Comparison of ENCODE assay signal across 9 mouse cellular contexts in the genomic region with DNA sequence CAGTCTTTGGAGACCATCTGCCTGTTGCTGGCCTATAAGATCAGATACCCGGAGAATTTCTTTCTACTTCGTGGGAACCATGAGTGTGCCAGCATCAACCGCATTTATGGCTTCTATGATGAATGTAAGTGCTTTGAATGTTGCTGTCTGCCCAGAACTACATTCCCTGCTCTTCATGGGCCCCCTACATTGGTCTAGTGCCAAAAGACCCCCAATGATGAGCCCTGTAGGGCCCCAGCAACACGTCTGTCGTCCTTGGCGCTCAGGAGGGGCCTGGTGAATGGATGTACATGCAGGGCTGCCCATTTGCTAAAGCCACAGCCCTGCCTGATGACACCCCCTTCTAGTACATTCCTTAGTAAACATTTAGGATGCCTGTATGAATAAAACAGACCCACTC. TPM values are rescaled to one million over a fixed set of nuclear protein-coding genes. Genes with fewer than 3 reads are reported as not detected.
DNase-seq lines count a peak whose midpoint lies in the region; ATAC-seq and TF ChIP-seq lines count a peak whose summit lies in the region.
"Had no signal": no experiment of that assay in that cellular context is flagged by ENCODE, and none has a peak within 500 bp of the region (broad histone marks: within the 10 kb centered on the region; RNA-seq: fewer than 3 reads in every experiment).

No protein-coding gene starts in this region.

- H3K36me3 ChIP-seq in embryonic facial prominence, embryonic 14.5 days (ENCODE audit: control insufficient read depth, insufficient read depth, low read length), result peaks cover 47% of the 10 kb centered on the region
- H3K36me3 ChIP-seq in intestine, embryonic 14.5 days (ENCODE audit: control insufficient read depth, insufficient read depth, low read length), result peaks cover 47% of the 10 kb centered on the region
- H3K36me3 ChIP-seq in myocyte (ENCODE audit: control insufficient read depth, insufficient read depth), result peaks cover 23% of the 10 kb centered on the region

- intact Hi-C loops in left cerebral cortex, adult 2 months (cut with DNase I), result no loop called here
- intact Hi-C loops in left cerebral cortex, postnatal 36 days (cut with DNase I), result loop anchor here (5.0 kb wide), 1 partner anchor 66 kb away; a partner anchor contains a TSS
- intact Hi-C loops in left cerebral cortex, postnatal 10 days (cut with DNase I), result no loop called here

- peak overlapping the region; percentile 98 for H3K27ac ChIP-seq in left cerebral cortex, adult 2 months
- no peak overlapping the region for H3K27ac ChIP-seq in embryonic facial prominence, embryonic 14.5 days (replicated peaks; ENCODE audit: low read depth, low read length)
- H3K27ac ChIP-seq in intestine, embryonic 14.5 days (ENCODE audit: low read depth), result peak overlapping the region; percentile 89; the same call in 1 of the 2 replicates

- 64% methylated on average over 6 of the region's 6 CpGs for WGBS in embryonic facial prominence, embryonic 14.5 days
- WGBS in intestine, embryonic 14.5 days, result 44% methylated on average over 6 of the region's 6 CpGs

- ATAC-seq in embryonic facial prominence, embryonic 14.5 days (ENCODE audit: low read depth), result no peak
- ATAC-seq in intestine, embryonic 14.5 days (replicated peaks; ENCODE audit: low FRiP score, low TSS enrichment, low read depth), result no peak
- ATAC-seq: activated CD4-positive, CD25-positive, alpha-beta regulatory T cell, adult 4 months had no signal

- peak overlapping the region; percentile 73 for H3ac ChIP-seq in myocyte (ENCODE audit: control insufficient read depth, insufficient read length)

- no peaks in the 10 kb centered on the region for H3K9me3 ChIP-seq in embryonic facial prominence, embryonic 14.5 days (ENCODE audit: control insufficient read depth, low read length)
- H3K9me3 ChIP-seq in intestine, embryonic 14.5 days (ENCODE audit: control insufficient read depth, low read length), result no peaks in the 10 kb centered on the region

- H3K9ac ChIP-seq in embryonic facial prominence, embryonic 14.5 days (ENCODE audit: low read depth, low read length), result peak overlapping the region; percentile 96
- H3K9ac ChIP-seq in intestine, embryonic 14.5 days (ENCODE audit: low read length), result peak overlapping the region; percentile 94

- peak overlapping the region; percentile 91 for H3K4me2 ChIP-seq in embryonic facial prominence, embryonic 14.5 days (ENCODE audit: low read depth, low read length)
- H3K4me2 ChIP-seq in intestine, embryonic 14.5 days (ENCODE audit: low read length), result peak overlapping the region; percentile 96
- peak overlapping the region; percentile 99 for H3K4me2 ChIP-seq in myocyte (ENCODE audit: low read depth)

- H3K79me2 ChIP-seq in myocyte (ENCODE audit: control insufficient read depth, insufficient read depth), result peaks cover 18% of the 10 kb centered on the region

- H3K27me3 ChIP-seq in embryonic facial prominence, embryonic 14.5 days (replicated peaks; ENCODE audit: control insufficient read depth, insufficient read depth, low read length), result no peaks in the 10 kb centered on the region
- no peaks in the 10 kb centered on the region for H3K27me3 ChIP-seq in intestine, embryonic 14.5 days (replicated peaks; ENCODE audit: control insufficient read depth, insufficient read depth, low read length)
- H3K27me3 ChIP-seq in myocyte (ENCODE audit: control insufficient read depth, insufficient read depth, insufficient read length), result no peaks in the 10 kb centered on the region

- TF ChIP-seq CTCF in left cerebral cortex, adult 2 months (IDR thresholded peaks at IDR 0.05), result no peak

- TF ChIP-seq POLR2A in myocyte (IDR thresholded peaks at IDR 0.05; ENCODE audit: insufficient read length, low read depth), result no peak

- peaks cover 17% of the 10 kb centered on the region for H3K4me1 ChIP-seq in embryonic facial prominence, embryonic 14.5 days (ENCODE audit: control insufficient read depth, insufficient read depth, low read length)
- H3K4me1 ChIP-seq in intestine, embryonic 14.5 days (replicated peaks; ENCODE audit: control insufficient read depth, insufficient read depth, low read length), result peaks cover 23% of the 10 kb centered on the region

- H3K4me3 ChIP-seq in left cerebral cortex, adult 2 months, result peak overlapping the region; percentile 97
- H3K4me3 ChIP-seq in embryonic facial prominence, embryonic 14.5 days (ENCODE audit: low read depth, low read length), result peak overlapping the region; percentile 94
- H3K4me3 ChIP-seq in intestine, embryonic 14.5 days (ENCODE audit: low read depth, low read length), result peak overlapping the region; percentile 75
- H3K4me3 ChIP-seq in myocyte, result peak overlapping the region; percentile 94

- no peak for DNase-seq in left cerebral cortex, adult 2 months (ENCODE audit: extremely low spot score in 1 of 2, low spot score in 2 of 2)
- DNase-seq in left cerebral cortex, postnatal 36 days (ENCODE audit: low spot score in 2 of 2), result no peak
- DNase-seq in embryonic facial prominence, embryonic 14.5 days (ENCODE audit: low spot score), result no peak
- no peak for DNase-seq in intestine, embryonic 14.5 days (ENCODE audit: low spot score)
- no peak for DNase-seq in adrenal gland, postnatal 14 days
- no peak for DNase-seq in left cerebral cortex, postnatal 10 days (ENCODE audit: extremely low spot score in 1 of 2, low spot score in 2 of 2)
- no peak for DNase-seq in c-Kit-positive CD71-positive TER-119-positive erythroid progenitor cells, embryonic 14.5 days (ENCODE audit: low spot score)

TF ChIP-seq in myocyte, 11 proteins besides CTCF, POLR2A, EP300 and RAD21:
- no peak for TF ChIP-seq SRF (IDR thresholded peaks at IDR 0.05; ENCODE audit: control insufficient read depth, insufficient read length, low read depth)

RNA-seq across cellular contexts. Expression of a gene that starts 1.3 kb away (rescaled TPM):
- total RNA-seq in left cerebral cortex, adult 2 months (2021), result 100 to 1,000 TPM; 293 to 306 TPM
- total RNA-seq in left cerebral cortex, postnatal 36 days (2021), result 100 to 1,000 TPM; 292 to 320 TPM
- polyA plus RNA-seq in embryonic facial prominence, embryonic 14.5 days (2014; fragmentation: Nextera tagmentation; extraction: Ambion mirVana), result 744 and 800 TPM in 2 replicates
- polyA plus RNA-seq in intestine, embryonic 14.5 days (2014; fragmentation: Nextera tagmentation; extraction: Ambion mirVana), result 837 and 863 TPM in 2 replicates
- 702 TPM for polyA plus RNA-seq in myocyte (2012; fragmentation: generic; extraction: Trizol)
- total RNA-seq in adrenal gland, postnatal 14 days (2021), result 369 and 402 TPM in 2 replicates
- total RNA-seq in left cerebral cortex, postnatal 10 days (2021), result 100 to 1,000 TPM; 331 to 336 TPM

RNA-seq across cellular contexts. Expression of a gene that starts 2.0 kb away (rescaled TPM):
- 1 to 10 TPM; 1.4 to 1.5 TPM for total RNA-seq in left cerebral cortex, adult 2 months (2021)
- total RNA-seq in left cerebral cortex, postnatal 36 days (2021), result 1 to 10 TPM; 1.5 to 1.9 TPM
- 3.6 and 3.8 TPM in 2 replicates for polyA plus RNA-seq in embryonic facial prominence, embryonic 14.5 days (2014; fragmentation: Nextera tagmentation; extraction: Ambion mirVana)
- polyA plus RNA-seq in intestine, embryonic 14.5 days (2014; fragmentation: Nextera tagmentation; extraction: Ambion mirVana), result 3.9 and 4.4 TPM in 2 replicates
- polyA plus RNA-seq in myocyte (2012; fragmentation: generic; extraction: Trizol), result 0.67 TPM
- 1.9 and 15.1 TPM in 2 replicates for total RNA-seq in adrenal gland, postnatal 14 days (2021)
- total RNA-seq in left cerebral cortex, postnatal 10 days (2021), result 1 to 10 TPM; 2.0 to 3.5 TPM

RNA-seq across cellular contexts. Expression of a gene that starts 8.3 kb away (rescaled TPM):
- 10 to 100 TPM in 1 of 2 experiments, 1 to 10 TPM in 1; 8.7 to 10.1 TPM for total RNA-seq in left cerebral cortex, adult 2 months (2021)
- 10 to 100 TPM in 1 of 2 experiments, 1 to 10 TPM in 1; 6.1 to 10.8 TPM for total RNA-seq in left cerebral cortex, postnatal 36 days (2021)
- polyA plus RNA-seq in embryonic facial prominence, embryonic 14.5 days (2014; fragmentation: Nextera tagmentation; extraction: Ambion mirVana), result 28.9 and 32.4 TPM in 2 replicates
- 33.2 and 38.3 TPM in 2 replicates for polyA plus RNA-seq in intestine, embryonic 14.5 days (2014; fragmentation: Nextera tagmentation; extraction: Ambion mirVana)
- 16.7 TPM for polyA plus RNA-seq in myocyte (2012; fragmentation: generic; extraction: Trizol)
- 8.2 and 10.7 TPM in 2 replicates for total RNA-seq in adrenal gland, postnatal 14 days (2021)
- 1 to 10 TPM; 8.9 to 9.3 TPM for total RNA-seq in left cerebral cortex, postnatal 10 days (2021)

RNA-seq across cellular contexts. Expression of a gene that starts 17.9 kb away (rescaled TPM):
- total RNA-seq in left cerebral cortex, adult 2 months (2021), result 1 to 10 TPM; 6.9 to 7.3 TPM
- total RNA-seq in left cerebral cortex, postnatal 36 days (2021), result 1 to 10 TPM; 5.5 to 7.8 TPM
- 4.3 and 5.3 TPM in 2 replicates for polyA plus RNA-seq in embryonic facial prominence, embryonic 14.5 days (2014; fragmentation: Nextera tagmentation; extraction: Ambion mirVana)
- polyA plus RNA-seq in intestine, embryonic 14.5 days (2014; fragmentation: Nextera tagmentation; extraction: Ambion mirVana), result 2.3 and 3.1 TPM in 2 replicates
- 8.2 TPM for polyA plus RNA-seq in myocyte (2012; fragmentation: generic; extraction: Trizol)
- total RNA-seq in adrenal gland, postnatal 14 days (2021), result 2.6 and 4.1 TPM in 2 replicates
- total RNA-seq in left cerebral cortex, postnatal 10 days (2021), result 1 to 10 TPM; 3.1 to 3.5 TPM

RNA-seq across cellular contexts. Expression of a gene that starts 20.9 kb away (rescaled TPM):
- 1 to 10 TPM; 1.3 to 2.1 TPM for total RNA-seq in left cerebral cortex, adult 2 months (2021)
- total RNA-seq in left cerebral cortex, postnatal 36 days (2021), result 1 to 10 TPM in 1 of 2 experiments, under 1 TPM in 1; 0.84 to 1.2 TPM
- 6.0 and 6.3 TPM in 2 replicates for polyA plus RNA-seq in embryonic facial prominence, embryonic 14.5 days (2014; fragmentation: Nextera tagmentation; extraction: Ambion mirVana)
- 6.9 and 7.5 TPM in 2 replicates for polyA plus RNA-seq in intestine, embryonic 14.5 days (2014; fragmentation: Nextera tagmentation; extraction: Ambion mirVana)
- 11.5 TPM for polyA plus RNA-seq in myocyte (2012; fragmentation: generic; extraction: Trizol)
- total RNA-seq in adrenal gland, postnatal 14 days (2021), result 10.8 and 16.3 TPM in 2 replicates
- 1 to 10 TPM; 1.5 to 1.7 TPM for total RNA-seq in left cerebral cortex, postnatal 10 days (2021)
